Mouse (Mus musculus) subcutaneous adipose tissue, adult 2 months (tissue): ENCODE measurements around the gene 4930451I11Rik. TPM values are rescaled to one million over a fixed set of nuclear protein-coding genes. Genes with fewer than 3 reads are reported as not detected.

Experiments
- polyA plus RNA-seq: library from polyadenylated mRNA; depleted of rRNA; stranded (reverse); fragments of >200 nt; gene quantifications from 2 replicates; pipeline ENCODE4 v1.2.3, GENCODE M21; 2012; ENCODE audit warnings: low replicate concordance; rRNA removed

4930451I11Rik gene
- polyA plus RNA-seq, result not detected in 2 replicates

GRCm38 (mm10) chr7:126831539-126831938 is at the start of gene 4930451I11Rik:
TSS of gene 4930451I11Rik (minus strand) at chr7:126831639.

DNA sequence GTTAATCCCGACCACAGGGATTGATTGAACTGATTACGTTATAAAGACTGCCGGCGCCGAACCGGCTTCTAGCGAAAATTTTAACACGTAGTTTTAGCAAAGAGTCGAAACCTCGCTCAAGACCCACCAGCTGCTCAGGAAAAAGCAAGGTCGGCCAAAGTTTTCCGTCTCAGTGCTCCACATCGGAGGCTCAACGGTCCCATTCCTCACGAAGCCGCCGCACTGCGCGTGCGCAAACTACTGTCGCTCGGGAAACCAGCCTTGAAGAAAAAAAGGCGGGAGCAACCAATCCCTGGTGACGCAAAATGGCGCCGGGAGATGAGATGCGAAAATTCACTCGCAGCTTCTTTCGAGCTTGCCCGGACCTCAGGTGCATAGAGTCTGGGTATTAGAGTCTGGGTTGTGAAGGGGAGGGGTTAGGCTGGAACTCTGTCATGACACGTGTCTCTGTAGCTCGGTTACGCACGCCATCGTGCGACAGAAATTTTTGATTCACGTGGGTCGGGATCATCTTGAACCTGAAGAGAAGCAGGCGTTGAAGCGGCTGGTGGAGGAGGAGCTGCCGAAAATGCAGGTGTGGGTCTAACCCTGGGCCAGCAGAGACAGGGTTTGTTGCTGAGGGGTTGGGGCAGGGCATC is 30.8 kb upstream of the 4930451I11Rik start, which contains the start of gene Ino80e:
Gene Ino80e, minus strand, starts transcription at position 231 of the 638 bp plus-strand sequence.

GRCm38 (mm10) chr7:126861429-126862130 is 30.1 kb upstream of the 4930451I11Rik start, which contains the start of gene Hirip3:
TSS of gene Hirip3 (plus strand) at chr7:126861972.

DNA sequence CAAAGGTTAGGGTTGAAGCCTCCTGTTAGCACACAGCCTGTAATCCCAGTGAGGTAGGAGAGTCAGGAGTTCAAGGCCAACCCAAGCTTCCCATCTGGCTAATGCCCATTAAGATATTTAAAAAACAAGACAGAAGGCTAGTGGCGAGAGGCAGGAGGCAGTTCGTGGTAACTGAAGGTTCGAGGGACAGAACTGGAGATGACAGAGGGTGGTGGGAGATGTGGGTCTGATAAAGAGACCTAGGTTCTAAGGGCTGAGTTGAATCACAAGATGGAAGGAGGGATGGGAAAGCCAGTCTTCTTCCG is 15.6 kb upstream of the 4930451I11Rik start, which contains the start of gene Doc2a:
Gene Doc2a, plus strand, starts transcription at position 301 of the 305 bp plus-strand sequence.

GRCm38 (mm10) chr7:126797411-126798126 is 33.9 kb downstream of the 4930451I11Rik start, which contains the start of gene Fam57b:
TSS of gene Fam57b (plus strand) at chr7:126797668.

GRCm38 (mm10) chr7:126791851-126792720 is 39.4 kb downstream of the 4930451I11Rik start, which contains the start of gene Ppp4c:
TSS of gene Ppp4c (minus strand) at chr7:126792496.

GRCm38 (mm10) chr7:126780971-126781635 is 50.3 kb downstream of the 4930451I11Rik start, which contains the start of gene Tbx6:
TSS of gene Tbx6 (plus strand) at chr7:126781483.

Other genes starting within 250 kb of the 4930451I11Rik start
- 15.7 and 20.1 TPM in 2 replicates for gene Apobr, start 246.7 kb downstream of the 4930451I11Rik start, polyA plus RNA-seq
- 62.6 and 86.0 TPM in 2 replicates for gene Cln3, start 245.8 kb downstream of the 4930451I11Rik start, polyA plus RNA-seq
- 0.27 and 0.28 TPM in 2 replicates for gene Il27, start 236.7 kb downstream of the 4930451I11Rik start, polyA plus RNA-seq
- 50.9 and 128 TPM in 2 replicates for gene Nupr1, start 200.8 kb downstream of the 4930451I11Rik start, polyA plus RNA-seq
- 42.4 and 47.9 TPM in 2 replicates for gene Sgf29, start 182.3 kb downstream of the 4930451I11Rik start, polyA plus RNA-seq
- 134 and 428 TPM in 2 replicates for gene Sult1a1, start 155.2 kb downstream of the 4930451I11Rik start, polyA plus RNA-seq
- gene Bola2, start 136.2 kb downstream of the 4930451I11Rik start, polyA plus RNA-seq, result 46.0 and 59.1 TPM in 2 replicates
- 25.3 and 25.7 TPM in 2 replicates for gene Slx1b, start 135.9 kb downstream of the 4930451I11Rik start, polyA plus RNA-seq
- 53.1 and 109 TPM in 2 replicates for gene Coro1a, start 123.9 kb downstream of the 4930451I11Rik start, polyA plus RNA-seq
- 300 and 302 TPM in 2 replicates for gene Mapk3, start 72.0 kb downstream of the 4930451I11Rik start, polyA plus RNA-seq
- 87.6 and 213 TPM in 2 replicates for gene Gdpd3, start 65.3 kb downstream of the 4930451I11Rik start, polyA plus RNA-seq
- 325 and 329 TPM in 2 replicates for gene Ypel3, start 54.7 kb downstream of the 4930451I11Rik start, polyA plus RNA-seq
- 3.3 and 4.2 TPM in 2 replicates for gene Tbx6, start 50.2 kb downstream of the 4930451I11Rik start, polyA plus RNA-seq
- gene Ppp4c, start 39.1 kb downstream of the 4930451I11Rik start, polyA plus RNA-seq, result 140 and 221 TPM in 2 replicates
- gene Fam57b, start 34.0 kb downstream of the 4930451I11Rik start, polyA plus RNA-seq, result 18.0 and 75.6 TPM in 2 replicates
- gene Doc2a, start 15.8 kb upstream of the 4930451I11Rik start, polyA plus RNA-seq, result not detected in 2 replicates
- 3.5 and 11.6 TPM in 2 replicates for gene Hirip3, start 30.3 kb upstream of the 4930451I11Rik start, polyA plus RNA-seq
- 47.8 and 60.5 TPM in 2 replicates for gene Ino80e, start 30.7 kb upstream of the 4930451I11Rik start, polyA plus RNA-seq
- 94.6 and 122 TPM in 2 replicates for gene Taok2, start 53.1 kb upstream of the 4930451I11Rik start, polyA plus RNA-seq
- gene Tmem219, start 91.3 kb upstream of the 4930451I11Rik start, polyA plus RNA-seq, result 89.0 and 89.8 TPM in 2 replicates
- 19.6 and 22.4 TPM in 2 replicates for gene Kctd13, start 97.2 kb upstream of the 4930451I11Rik start, polyA plus RNA-seq
- gene Asphd1, start 117.9 kb upstream of the 4930451I11Rik start, polyA plus RNA-seq, result 0.23 and 0.63 TPM in 2 replicates
- gene Sez6l2, start 118.9 kb upstream of the 4930451I11Rik start, polyA plus RNA-seq, result 2.4 and 4.4 TPM in 2 replicates
- 205 and 302 TPM in 2 replicates for gene Cdipt, start 144.3 kb upstream of the 4930451I11Rik start, polyA plus RNA-seq
- 2.7 and 3.1 TPM in 2 replicates for gene Cdiptos, start 144.5 kb upstream of the 4930451I11Rik start, polyA plus RNA-seq
- gene Mvp, start 183.0 kb upstream of the 4930451I11Rik start, polyA plus RNA-seq, result 93.7 and 103 TPM in 2 replicates
- 5.3 and 7.1 TPM in 2 replicates for gene Pagr1b, start 184.8 kb upstream of the 4930451I11Rik start, polyA plus RNA-seq
- gene Pagr1a, start 185.7 kb upstream of the 4930451I11Rik start, polyA plus RNA-seq, result 2.6 and 5.8 TPM in 2 replicates
- gene Gm42742, start 189.5 kb upstream of the 4930451I11Rik start, polyA plus RNA-seq, result 25.7 and 62.7 TPM in 2 replicates
- gene Prrt2, start 189.6 kb upstream of the 4930451I11Rik start, polyA plus RNA-seq, result 17.9 and 35.3 TPM in 2 replicates
- 90.8 and 204 TPM in 2 replicates for gene Maz, start 195.4 kb upstream of the 4930451I11Rik start, polyA plus RNA-seq
- 2.1 and 9.3 TPM in 2 replicates for gene Kif22, start 210.8 kb upstream of the 4930451I11Rik start, polyA plus RNA-seq